Mouse (Mus musculus): ENCODE data around the gene Strn.
"Not testable (repeated sequence)": the region's sequence is repeated elsewhere in the genome, so short reads cannot be mapped to it uniquely, and the experiment has no call there.

Gene Strn

DNA sequence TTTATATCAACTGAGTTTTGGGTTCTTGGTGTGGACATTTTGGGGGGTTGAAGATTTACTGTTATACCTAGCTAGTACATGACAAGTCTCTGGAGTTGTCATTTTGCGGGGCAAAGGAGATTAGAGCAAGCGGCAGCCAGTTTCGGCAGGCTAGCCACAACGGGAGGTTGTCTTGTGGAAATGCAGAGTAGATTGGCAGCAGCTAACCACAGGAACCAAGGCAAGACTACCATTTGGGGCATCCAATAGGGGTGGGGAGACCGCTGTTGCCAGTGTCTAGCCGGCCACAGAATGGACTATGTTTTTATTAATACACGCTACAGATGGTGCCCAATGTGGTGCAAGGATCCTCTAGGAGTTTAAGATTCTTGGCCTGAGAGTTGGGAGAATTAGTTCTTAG lies 28.6 kb downstream of the Strn start:
- DNase-seq = no peak

DNA sequence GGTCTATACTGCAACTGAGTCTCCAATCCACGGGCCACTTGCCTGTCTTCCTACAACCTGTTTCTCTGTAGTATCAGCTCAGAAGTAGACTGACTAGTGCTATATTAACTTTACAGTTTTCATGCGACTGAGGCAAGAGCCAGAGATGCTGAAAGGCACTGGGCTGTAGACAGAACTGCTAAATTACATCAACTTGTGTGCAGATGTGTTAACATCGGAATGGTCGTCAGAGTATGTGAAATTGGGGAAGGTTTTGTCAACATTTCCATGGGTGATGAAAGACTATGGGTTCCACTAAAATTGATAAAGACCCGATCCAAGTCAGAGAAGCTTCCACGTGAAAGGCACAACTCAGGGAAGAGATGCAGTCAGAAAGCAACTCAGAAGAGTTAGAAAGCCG lies 34.0 kb downstream of the Strn start:
- no peak for DNase-seq

DNA sequence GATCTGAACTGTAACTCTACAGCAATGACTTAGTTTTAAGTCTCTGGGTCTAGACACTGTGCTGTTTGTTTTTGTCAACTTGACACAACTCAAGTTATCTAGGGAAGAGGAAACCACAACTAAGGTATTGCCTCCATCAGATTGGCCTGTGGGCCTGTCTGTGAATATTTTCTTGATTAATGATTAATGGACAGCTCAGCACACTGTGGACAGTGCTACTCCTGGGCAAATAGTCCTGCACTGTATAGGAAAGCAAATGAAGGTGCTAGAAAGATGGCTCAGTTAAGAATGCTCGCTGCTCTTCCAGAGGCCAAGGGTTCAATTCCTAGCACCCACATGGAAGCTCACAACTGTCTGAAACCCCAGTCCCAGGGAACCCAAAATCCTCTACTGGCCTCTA lies 38.0 kb downstream of the Strn start:
- no peak for DNase-seq

DNA sequence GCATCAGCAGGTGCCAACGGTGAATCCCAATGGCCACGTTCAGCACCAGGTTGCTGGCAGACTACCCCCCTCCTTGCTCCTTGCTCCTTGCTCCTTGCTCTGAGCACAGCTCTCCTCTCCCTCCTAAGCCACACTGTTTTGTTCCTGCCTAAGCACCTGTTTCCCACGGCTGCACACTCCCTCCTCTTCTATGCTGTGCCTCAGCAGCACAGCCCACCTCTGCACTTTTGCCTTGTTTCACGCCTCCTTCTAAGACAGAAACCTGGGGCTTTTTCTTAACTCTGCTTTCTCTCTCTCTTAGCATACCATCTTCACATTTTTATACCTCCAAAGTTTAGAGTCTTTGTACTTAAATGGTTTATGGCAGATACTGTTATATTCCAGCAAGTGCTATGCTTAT lies 39.5 kb downstream of the Strn start:
- DNase-seq = no peak

DNA sequence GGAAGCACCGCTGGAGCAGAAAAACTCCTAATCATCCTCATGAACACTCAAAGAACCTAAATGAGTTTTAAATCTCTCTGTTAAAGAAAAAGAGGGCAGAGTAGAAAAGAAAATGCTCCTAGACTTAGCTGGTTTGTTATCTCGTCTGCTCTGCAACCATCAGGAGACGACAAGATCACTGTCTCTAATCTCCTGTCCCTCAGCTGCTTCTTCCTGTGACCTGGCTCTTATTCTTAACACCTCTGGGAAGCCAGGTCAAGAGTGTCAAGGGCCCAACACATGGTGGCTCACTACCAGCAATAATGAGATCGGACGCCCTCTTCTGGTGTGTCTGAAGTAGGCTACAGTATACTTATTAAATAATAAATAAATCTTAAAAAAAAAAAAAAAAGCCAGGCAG lies 40.1 kb downstream of the Strn start:
- DNase-seq = no peak

DNA sequence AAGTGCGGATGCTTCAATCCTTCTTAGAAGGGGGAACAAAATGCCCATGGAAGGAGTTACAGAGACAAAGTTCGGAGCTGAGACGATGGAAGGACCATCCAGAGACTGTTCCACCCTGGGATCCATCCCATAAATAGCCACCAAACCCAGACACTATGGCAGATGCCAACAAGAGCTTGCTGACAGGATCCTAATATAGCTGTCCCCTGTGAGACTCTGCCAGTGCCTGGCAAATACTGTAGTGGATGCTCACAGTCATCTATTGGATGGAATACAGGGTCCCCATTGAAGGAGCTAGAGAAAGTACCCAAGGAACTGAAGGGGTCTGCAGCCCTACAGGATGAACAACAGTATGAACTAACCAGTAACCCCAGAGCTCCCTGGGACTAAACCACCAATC lies 47.8 kb downstream of the Strn start:
- DNase-seq = not testable (repeated sequence)

DNA sequence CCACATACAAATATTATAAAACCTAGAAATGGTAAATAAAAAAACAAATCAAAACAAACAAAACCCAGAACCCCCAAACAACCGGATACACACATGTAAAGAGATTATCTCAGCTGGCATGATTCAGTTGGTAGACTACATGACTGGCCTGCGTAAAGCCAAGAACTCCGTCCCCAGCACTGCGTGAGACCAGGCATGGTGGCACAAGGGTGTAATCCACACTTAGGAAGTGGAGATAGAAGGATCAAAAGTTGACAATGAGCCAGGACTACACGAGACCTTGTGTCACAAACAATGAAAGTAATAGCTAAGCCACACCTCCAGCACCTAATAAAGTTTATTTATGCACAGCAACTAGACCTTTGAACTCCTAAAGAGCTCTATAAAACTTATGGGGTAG lies 49.0 kb downstream of the Strn start:
- DNase-seq = no peak

DNA sequence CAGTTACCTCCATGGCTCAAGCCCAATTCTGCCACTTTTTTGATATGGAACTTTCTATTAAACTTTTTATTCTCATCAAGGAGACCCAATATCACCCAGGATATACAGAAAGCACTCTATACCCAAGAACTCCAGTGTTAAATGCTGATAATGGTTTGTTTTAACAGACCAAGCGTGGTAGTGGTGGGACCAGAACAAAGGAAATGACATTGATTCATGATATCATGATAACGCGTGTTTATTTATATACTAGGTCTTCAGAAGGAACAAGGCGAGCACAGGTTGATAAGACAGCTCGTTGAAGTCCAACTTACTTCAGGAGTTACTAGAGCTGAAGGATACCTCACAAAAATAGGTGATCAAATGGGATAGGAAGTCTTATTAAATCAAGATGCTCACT lies 52.0 kb downstream of the Strn start:
- DNase-seq = no peak

GRCm38 (mm10) chr17:78682351-78682750 lies 54.6 kb downstream of the Strn start:
- no peak for DNase-seq

DNA sequence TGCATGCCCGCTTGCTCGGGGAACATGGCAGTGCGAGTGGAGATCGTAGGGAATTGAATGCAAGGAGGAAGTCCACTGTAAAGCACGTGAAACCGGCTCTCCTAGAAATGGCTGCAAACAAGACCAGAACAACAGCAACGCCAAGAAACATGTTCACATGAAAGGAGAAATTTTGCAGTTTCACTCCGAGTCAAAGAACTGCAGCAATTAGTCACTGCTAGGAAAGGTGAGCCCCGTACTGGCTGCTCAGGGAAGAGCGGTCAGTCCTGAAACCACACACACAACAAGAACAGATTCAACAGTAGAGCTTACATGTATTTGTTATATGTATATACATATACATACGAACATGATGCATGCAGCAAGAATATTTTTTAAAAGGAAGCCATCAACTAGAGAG lies 57.5 kb downstream of the Strn start:
- no peak for DNase-seq

DNA sequence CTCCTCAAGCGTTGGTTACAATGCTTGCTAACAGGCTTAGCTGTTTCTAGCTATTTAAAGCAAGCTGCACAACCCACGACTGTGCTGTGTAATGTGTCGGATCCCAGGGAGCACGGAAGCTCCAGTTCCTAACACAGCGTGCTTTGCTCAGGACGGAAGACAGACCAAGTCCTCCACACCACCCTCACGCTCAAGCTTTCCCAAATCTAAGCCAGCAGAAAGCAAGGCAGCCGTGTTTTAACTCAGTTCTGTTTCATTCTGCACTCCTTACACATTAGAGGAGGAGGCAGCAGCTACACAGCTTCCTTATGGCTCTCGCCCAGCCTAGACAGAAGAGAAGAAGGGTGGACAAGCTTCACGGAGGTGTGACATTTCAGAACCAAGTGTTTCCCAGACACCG lies 60.2 kb downstream of the Strn start:
- DNase-seq = no peak

DNA sequence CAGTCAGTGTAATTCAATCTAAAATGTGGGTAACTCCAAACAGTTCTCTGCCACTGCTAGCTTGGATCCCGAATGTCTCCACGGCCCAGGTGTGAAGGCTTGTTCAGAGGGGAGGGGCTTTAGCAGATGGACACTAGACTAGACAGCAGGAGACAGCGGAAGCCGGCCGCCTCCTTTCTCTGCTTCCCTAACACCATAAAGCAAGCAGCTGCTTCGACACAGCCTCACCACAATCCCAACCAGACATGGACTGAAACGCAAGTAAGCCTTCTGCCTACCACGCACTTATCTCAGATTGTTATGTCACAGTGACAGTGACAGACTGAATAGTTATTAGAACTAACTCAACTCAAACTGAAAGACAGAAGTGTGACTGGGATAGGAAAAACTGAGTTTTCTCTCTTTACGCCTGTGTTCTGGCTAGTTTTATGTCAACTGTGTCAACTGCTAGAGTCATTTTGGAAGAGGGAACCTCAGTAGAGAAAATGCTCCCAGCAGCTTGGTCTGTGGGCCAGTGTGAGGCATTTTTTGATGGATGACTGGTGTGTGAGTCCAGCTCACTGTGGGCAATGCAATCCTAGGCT lies 71.9 kb downstream of the Strn start:
- DNase-seq = no peak

DNA sequence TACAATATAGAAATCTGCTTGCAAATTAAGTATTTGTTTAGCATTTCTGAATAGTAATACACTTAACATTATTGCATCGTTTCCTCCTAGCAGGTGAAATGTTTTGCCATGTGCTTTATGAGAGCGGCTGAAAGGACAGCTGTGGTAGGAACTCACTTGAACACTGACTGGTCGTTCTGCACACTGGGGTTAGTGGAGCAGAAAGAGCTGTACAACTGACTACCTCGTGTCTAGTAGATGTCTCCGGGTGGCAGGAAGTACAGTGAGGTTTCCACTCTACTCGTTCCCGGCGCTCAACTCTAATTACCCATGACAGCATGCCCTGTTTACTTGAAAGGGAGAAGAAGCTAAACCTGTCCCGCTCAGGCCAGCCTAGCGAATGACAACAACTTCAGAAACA lies 82.2 kb downstream of the Strn start:
- DNase-seq = no peak

- no peak for DNase-seq
Measured at GRCm38 (mm10) chr17:78643853-78644475, 93.0 kb downstream of the Strn start.

DNA sequence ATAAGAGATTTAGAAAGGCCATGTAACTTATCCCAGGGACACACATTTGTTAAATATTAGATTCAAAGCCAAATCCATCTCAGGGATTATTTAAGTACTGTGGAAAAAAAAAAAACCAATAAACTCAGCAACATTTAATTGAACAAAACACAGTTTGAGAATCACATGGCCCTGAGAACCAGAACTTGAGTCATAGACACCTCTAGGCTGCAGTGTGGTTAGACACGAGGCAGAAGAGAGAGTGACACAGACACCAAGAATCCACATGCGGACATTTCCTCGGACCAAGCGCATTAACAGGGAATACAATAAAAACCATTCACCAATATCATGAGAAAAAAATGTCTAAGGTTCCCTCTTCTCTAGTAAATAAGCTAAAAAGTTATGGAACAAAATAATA lies 94.7 kb downstream of the Strn start:
- no peak for DNase-seq

GRCm38 (mm10) chr17:78640387-78640786 lies 96.6 kb downstream of the Strn start:
- DNase-seq = no peak

DNA sequence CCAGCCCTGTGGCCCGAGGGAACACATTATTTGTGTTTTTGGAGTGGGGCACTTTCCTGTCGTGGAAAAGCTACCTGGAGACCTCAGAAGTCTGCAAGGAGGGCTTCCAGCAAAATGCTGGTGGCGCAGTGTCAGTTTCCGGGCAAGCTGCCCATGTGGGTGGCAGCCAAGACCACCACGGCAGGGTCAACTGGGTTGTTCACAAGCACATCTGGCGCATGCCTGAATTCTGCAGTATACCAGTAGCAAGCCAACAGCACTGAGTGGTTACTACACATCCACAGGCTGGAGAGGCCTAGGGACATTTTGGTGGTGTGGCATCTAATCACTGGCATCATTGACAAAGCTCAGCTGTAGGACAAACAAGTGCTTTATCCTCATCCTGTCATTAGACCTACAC lies 97.9 kb downstream of the Strn start:
- no peak for DNase-seq

DNA sequence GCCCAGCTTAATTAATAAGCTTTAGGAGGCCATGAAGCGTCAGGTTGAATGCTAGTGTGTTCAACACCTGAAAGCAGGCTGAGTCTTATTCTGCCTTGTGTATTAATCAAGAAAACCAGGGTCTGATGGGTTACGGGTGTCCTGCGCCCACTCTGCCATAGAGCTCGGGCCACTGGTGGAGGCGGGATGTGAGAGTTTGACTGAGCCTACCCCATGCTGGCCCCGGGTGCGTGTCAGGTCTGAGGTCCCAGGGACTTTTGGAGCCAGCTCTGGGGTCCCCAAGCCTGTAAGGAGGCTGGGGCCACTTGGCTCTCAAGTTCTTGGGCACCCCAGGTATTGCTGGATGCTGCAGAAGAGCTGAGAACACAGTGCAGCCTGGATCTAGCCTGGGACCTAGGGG lies 99.9 kb downstream of the Strn start:
- no peak for DNase-seq

- DNase-seq = no peak
Measured at GRCm38 (mm10) chr17:78635616-78636015, 101.4 kb downstream of the Strn start.

- no peak for DNase-seq
Measured at GRCm38 (mm10) chr17:78624941-78625340, 112.1 kb downstream of the Strn start.

DNA sequence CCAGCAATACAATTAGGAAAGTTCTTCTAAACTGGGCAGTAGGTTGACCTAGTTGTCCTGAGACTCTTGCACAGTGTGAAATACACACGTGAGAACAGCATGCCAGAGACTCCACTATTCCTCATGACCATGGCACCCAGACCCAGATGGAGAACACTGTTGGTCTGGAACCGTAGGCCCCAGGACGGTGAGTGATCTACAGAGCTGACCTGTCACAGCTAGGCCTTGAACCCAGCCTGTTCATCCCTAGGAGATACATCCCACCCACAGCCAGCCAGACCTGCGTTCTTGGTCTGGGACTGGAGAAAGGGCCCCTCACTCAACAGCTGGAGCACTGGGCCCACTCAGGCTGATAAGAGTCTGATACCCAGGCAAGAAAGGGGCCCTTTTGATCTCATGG lies 115.1 kb downstream of the Strn start:
- DNase-seq = no peak

- peak in 1 of 2 experiments; percentile 39 for DNase-seq
Measured at GRCm38 (mm10) chr17:78620740-78621139, 116.3 kb downstream of the Strn start.

DNA sequence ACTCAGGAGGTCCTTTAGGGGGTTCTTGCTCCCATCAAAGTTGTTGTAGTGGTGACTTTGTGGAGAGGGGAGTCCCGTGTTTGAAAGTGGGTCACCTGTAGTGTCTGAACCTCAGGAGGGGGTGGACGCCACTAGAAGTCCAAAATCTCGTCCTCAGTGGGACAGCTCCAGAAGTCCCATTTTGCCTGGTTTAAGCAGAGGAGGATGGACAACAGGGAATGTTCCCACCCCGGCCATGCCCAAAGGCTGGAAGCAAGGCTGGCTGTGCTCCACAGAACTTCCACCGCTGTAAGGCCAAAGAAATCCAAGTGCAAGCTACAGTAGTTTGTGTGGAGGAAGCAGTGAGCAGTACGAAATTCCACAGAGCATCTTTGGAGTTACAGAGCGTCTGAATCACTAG lies 117.0 kb downstream of the Strn start:
- DNase-seq = no peak

- DNase-seq = peak in 1 of 2 experiments; percentile 30
Measured at GRCm38 (mm10) chr17:78618164-78618693, 118.8 kb downstream of the Strn start.

GRCm38 (mm10) chr17:78615096-78615495 lies 121.9 kb downstream of the Strn start:
- DNase-seq = no peak

Measured in kidney, postnatal 4 days (tissue).